Mouse (Mus musculus) bone marrow macrophage, adult 2 months (primary cell): ENCODE results near the gene Acap1.

Source experiments
- CTCF ChIP-seq: IDR thresholded peaks from 2 replicates; pipeline ENCODE4 v1.5.1; 2012; ENCODE audit warnings: low read depth, mild to moderate bottlenecking, low read length, moderate library complexity
- POLR2A ChIP-seq: IDR thresholded peaks from 2 replicates; pipeline ENCODE4 v1.6.1; 2012; ENCODE audit warnings: mild to moderate bottlenecking, low read depth, low read length, borderline replicate concordance

DNA sequence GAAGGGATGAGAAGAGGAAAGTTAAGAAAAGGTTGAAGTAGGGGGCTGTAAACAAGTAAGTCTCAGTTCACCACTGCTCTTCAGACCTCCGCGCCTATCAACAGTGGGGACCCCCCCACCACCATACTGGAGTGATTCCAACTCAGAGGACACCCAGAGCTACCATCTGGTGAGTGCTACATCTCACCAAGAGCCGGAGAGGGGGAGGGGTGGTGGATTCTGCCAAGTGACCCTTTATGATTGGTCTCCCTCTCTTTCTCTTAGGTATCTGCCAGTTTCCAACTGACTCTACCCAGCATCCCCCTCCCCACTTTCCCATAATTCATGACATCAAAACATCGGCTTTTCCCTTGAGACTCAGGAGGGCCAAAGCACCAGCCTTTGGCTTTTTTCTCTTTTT, 45.6 kb upstream of the Acap1 start:
- TF ChIP-seq CTCF (no peak), POLR2A (no peak)
